Mouse (Mus musculus): ENCODE results near the gene Eml2. TPM values are rescaled to one million over a fixed set of nuclear protein-coding genes. Genes with fewer than 3 reads are reported as not detected.
A peak's percentile ranks its signal among the peaks of the same experiment; 100 is the strongest.
"Not testable (repeated sequence)": the region's sequence is repeated elsewhere in the genome, so short reads cannot be mapped to it uniquely, and the experiment has no call there.

Eml2 gene
- total RNA-seq (2021): 10 to 100 TPM; 13.9 to 15.0 TPM
- long read RNA-seq, experiment 1: 0 reads
- long read RNA-seq, experiment 2: 0 reads

DNA sequence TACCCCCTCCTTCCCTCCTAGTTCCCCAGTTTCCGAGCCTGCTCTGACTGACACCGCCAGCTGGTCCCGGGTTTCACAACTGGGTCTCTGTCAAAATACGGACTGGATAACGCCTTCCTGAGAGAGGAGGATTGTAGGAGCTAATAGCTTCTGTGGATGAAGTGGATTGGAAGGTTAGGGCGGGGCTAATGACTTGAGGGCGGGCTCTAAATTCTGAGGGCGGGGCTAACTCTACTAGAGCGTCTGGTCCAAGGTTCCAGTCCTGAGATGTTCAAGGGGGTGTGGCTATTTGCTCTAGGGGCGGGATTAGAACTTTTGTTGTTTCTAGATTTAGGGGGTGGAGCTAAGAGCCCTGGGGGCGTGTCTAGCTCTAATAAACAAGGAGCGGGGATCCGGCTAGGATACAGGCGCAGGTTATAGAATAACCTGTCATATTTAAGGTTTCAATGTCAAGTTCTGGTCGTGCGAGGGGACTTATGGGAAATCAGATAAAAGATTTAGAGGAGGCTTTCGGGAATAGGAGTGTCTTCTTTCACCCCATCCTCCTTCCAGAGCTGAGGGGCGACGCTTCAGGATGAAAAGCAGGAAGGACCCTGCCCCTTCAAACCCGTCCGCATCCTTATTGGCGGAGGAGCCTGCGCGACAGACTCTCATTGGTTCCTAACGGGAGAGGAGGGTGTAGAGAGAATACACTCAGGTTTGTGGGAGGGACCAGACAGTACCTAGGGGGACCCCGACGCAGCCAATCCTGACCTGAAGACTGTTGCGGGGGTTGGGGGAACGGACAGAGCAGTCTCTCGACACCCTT lies at the start of gene Eml2:
Gene Eml2 (plus strand): TSS at position 714 of the 808 bp plus-strand sequence.
- peak; percentile 68 for DNase-seq (ENCODE audit: low spot score)

GRCm38 (mm10) chr7:19127744-19128143 lies 48.5 kb upstream of the Eml2 start:
- no peak for DNase-seq (ENCODE audit: low spot score)

DNA sequence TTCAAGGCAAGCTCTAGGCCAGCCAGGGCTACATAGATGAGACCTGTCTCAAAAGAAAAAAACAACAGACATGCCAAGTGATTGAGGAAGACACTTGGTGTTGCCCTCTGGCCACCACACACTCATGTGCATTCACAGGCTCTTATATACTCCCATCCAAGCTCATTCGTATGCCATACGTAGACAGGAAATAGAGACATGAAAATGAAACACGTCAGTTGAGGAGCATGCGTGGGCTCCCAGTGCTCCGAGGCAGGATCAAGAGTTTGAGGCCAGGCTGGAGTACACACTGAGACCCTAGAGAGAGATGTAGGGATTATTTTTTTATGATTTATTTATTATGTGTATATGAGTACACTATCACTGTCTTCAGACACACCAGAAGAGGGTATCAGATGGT lies 46.8 kb upstream of the Eml2 start:
- DNase-seq (ENCODE audit: low spot score): no peak

GRCm38 (mm10) chr7:19130657-19131056 lies 45.6 kb upstream of the Eml2 start:
- no peak for DNase-seq (ENCODE audit: low spot score)

GRCm38 (mm10) chr7:19131324-19131848 lies 44.8 kb upstream of the Eml2 start:
- peak; percentile 98 for DNase-seq (ENCODE audit: low spot score)

- DNase-seq (ENCODE audit: low spot score): no peak
Observed at GRCm38 (mm10) chr7:19136168-19136567, 40.1 kb upstream of the Eml2 start.

GRCm38 (mm10) chr7:19136673-19137334 lies 39.4 kb upstream of the Eml2 start:
- no peak for DNase-seq (ENCODE audit: low spot score)

GRCm38 (mm10) chr7:19137380-19137779 lies 38.8 kb upstream of the Eml2 start:
- peak; percentile 34 for DNase-seq (ENCODE audit: low spot score)

GRCm38 (mm10) chr7:19146793-19147192 lies 29.4 kb upstream of the Eml2 start:
- DNase-seq (ENCODE audit: low spot score): no peak

GRCm38 (mm10) chr7:19147497-19148045 lies 28.6 kb upstream of the Eml2 start:
- DNase-seq (ENCODE audit: low spot score): no peak

DNA sequence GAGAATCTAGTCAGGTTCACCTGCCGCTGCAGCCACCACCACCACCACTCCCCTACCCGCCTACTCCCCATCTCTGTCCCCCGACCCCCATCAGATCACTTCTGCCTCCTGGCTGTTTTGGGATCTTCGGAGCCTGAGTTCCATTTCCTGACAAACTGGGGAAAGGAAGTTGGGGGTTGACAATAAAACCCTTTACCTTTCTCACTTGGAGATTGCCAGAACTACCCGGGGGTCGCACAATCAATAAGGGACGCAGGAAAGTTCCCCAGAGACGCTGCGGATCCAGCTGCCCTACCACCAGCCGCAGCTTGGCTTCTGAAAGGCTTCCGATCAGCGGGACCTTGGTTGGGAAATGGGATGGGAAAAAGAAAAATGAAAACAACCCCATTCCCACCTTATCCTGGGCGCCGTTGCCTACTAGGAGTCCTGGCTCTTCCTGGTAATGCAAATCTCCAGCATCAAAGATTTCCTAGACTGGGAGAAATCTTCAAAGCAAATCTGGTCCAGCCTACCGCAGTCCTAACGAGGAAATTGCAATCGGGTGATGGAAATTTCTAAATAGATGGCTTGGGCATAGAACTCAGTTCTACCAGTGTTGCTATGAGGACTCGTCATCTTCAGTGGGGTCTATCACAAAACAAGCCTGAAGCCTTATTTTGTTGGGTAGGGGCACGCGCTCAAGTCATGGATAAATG lies 27.9 kb upstream of the Eml2 start:
- DNase-seq (ENCODE audit: low spot score): no peak

DNA sequence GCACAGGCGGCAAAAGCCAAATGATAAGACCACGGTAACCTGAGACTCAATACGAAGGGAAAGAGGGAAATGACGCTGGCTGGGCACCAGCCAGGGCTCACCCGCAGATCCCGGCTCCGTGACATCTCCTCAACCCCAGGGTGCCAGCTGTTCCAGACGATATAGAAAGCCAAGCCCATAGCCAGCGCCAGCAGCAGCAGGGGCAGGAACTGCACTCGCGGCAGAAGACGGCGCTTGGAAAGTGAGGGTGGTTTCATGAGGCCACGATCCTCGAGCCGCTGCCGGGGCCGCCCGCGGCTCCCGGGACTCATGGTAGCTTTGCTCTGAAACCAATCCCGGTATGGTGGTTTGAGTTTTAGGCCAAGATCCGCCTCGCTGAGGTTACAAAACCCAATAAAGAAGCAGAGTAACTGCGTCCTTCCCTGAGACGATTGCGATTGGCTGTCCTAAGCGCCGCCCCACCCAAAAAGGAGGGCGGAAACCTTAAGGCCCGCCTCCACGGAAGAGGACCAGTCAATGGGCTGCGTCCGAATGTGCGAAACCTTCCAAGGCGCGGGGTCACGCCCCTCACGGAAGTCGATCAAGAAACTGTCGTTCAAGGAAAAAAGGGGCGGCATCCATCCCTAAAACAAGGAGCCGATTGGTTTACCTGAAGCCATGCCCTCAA lies 27.2 kb upstream of the Eml2 start, which contains the start of gene Qpctl:
Gene Qpctl (minus strand): TSS at position 417 of the 667 bp plus-strand sequence.
- peak; percentile 99 for DNase-seq (ENCODE audit: low spot score)

DNA sequence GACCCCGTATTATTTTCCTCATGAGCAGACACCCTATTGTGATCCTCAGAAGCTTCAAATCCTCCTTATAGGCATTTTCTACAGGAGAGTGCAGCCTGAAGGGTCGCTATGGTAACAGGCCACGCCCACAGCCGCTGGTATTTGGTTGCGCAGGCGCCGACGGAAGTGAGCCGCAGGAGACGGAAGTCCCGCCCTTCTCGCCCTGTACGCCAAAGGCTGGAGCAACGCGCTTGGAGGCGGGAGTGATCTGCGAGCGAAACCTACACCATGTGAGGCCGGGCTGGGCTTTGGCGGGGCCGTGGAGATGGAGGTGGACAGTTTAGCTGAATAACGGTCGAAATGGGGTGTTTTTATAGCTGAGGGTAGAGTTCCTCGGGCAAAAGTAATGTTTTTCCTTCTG lies 26.6 kb upstream of the Eml2 start, which contains the start of gene Snrpd2:
Gene Snrpd2 (plus strand): TSS at position 97 of the 400 bp plus-strand sequence.
- DNase-seq (ENCODE audit: low spot score): peak; percentile 97

DNA sequence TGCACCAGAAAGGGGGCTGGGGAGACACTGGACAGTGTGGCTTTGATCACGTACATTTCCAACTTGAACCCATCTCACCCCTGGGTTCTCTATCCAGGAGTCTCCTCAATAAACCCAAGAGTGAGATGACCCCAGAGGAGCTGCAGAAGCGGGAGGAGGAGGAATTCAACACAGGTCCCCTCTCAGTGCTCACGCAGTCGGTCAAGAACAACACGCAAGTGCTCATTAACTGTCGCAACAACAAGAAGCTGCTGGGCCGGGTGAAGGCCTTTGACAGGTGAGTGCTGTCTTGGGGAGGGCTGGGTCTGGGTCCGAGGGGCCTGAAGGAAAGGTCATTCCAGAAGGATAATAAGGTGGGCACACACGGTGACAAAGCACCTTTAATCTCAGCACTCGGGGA lies 25.1 kb upstream of the Eml2 start:
- DNase-seq (ENCODE audit: low spot score): not testable (repeated sequence)

DNA sequence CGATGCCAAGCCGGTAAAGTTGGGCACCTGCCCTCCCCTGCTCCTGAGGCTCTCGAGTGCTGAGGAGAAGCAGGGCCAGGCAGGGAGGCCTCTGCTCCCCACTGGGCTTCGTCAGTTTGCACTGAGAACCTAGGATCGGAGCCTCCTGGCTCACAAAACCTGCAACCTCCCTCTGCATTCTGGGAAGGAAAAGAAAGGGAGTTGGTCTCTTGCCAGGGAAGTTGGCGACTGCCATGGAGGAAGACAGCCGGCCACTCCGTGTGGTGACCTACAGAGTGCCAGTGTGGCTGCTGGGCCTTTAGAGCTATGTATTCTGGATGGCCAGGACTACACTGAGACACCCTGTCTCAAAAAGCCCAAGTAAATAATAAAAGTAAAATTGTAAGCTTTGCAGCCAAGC lies 21.4 kb upstream of the Eml2 start:
- DNase-seq (ENCODE audit: low spot score): no peak

DNA sequence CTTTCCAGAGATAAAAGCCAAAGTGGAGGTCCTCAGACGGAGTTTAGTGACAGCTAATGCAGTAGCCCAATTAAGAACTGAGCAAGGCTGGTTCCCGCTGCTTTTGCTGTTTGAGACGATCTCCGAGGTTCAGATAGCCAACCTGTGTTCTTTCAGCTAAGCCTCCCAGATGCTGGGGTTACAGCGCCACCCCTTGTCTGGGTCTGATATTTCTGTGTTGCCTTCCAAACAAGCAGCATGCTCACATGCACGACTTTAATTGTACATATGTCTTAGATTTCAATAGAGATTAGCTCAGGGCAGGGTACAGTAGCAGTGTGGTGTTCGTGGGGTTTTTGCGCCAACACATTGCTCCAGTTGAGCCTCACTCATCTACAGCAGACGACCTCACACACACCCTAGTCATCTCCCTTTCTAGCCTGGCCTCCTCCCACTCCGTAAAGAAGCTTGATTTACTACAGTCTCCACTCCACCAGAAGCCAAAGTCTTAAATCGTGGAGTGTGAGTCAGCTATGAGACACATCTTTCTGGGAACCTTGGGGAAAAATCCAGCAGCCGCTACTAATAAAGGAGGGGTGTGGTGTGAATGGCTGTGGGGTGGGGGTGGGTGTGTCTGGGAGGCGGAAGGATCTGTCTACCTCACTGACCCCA lies 20.3 kb upstream of the Eml2 start:
- no peak for DNase-seq (ENCODE audit: low spot score)

DNA sequence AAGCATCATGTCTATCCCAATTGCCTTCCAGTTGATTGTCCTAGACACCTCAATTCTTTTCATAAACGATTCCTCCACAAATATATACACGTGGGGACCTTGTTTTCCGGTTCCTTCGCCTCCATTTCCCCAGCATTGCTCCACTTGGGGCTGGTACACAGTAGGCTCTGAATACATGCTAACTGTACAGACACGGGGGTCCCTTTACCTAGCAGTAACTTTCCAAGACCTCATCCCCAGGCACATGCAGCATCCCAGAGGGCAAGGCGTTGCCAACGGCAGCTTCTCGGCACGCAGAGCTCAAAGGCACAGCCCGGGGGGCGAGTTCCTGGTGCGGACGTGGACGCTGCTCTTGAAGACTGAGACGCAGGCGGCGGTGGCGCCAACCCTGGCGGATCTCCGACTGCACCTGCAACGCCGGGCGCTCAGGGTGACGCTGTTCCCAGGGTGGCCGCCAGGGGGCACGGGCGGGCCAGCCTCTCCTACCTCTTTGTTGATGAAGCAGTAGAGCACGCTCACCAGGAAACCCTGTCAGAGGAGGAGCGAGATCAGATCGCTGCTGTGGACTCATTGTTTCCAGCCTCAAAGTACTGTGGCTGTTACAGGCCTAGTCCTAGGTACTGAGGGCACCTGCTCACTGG lies 18.9 kb upstream of the Eml2 start:
- DNase-seq (ENCODE audit: low spot score): peak; percentile 90

DNA sequence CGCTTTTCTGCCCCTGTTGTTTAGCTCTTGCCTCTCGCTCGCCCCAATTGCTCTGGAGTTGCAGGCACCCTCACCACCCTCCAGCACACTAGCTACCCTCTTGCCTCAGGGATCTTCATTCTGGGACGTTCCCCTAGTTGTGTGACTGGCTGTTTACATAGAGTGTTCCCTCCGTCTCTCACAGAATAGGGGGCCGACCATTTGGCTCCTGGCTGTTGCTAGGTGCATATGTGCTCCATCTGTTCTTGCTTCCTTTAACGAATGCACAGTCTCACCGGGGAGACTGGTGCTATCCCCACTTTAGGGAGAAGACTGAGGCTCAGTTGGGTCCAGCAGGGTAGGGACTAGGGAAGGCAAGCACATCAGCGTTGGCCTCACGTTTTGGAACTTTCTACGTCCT lies 17.6 kb upstream of the Eml2 start:
- no peak for DNase-seq (ENCODE audit: low spot score)

GRCm38 (mm10) chr7:19159411-19159810 lies 16.8 kb upstream of the Eml2 start:
- DNase-seq (ENCODE audit: low spot score): no peak

DNA sequence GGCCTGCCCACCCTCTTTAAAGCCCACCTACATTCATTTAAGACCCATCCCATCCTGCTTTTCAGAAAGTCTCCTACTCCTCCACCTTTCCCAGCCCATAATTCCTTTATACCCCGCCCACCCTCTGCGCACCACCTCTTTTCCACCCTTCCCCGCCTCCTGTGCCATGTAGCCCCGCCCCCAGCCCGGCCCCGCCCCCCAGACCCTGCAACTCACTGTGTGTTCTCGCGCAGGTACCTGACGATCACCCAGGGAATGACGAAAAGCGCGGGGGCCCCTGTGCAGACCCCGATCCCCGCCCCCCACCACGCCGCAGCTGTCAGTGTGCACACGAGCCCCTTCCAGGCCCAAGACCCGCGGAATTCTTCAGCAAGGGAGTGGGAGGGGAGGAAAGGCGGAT lies 16.1 kb upstream of the Eml2 start:
- no peak for DNase-seq (ENCODE audit: low spot score)

All from gastrocnemius, adult 18-20 months (tissue).